Mouse (Mus musculus): Measurements from ENCODE around the gene Zp1. TPM values are rescaled to one million over a fixed set of nuclear protein-coding genes. Genes with fewer than 3 reads are reported as not detected.

Zp1 gene
- polyA plus RNA-seq, 1 experiment: not detected

DNA sequence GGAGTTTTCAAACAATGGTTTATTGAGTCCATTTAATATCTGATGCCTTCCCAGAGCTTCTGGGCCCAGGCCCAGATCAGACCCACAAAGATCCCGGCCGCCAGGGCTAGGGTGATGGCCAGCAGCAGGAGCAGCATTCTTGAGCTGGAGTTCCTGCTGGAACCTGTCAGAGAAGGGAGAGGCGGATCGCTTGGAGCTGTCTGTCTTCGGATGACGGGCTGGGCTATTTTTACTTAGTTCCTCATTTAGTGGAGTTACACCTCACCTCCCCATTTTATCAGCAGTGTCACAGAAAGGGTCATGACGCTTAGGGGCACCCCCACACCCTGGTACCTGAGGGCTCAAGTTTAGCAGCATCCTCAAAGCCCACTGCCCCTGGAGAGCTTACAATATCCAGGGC, 6.1 kb downstream of the Zp1 start:
- no peak for TF ChIP-seq CTCF (IDR thresholded peaks at IDR 0.05; ENCODE audit: insufficient read depth, low read depth, low read length)
- TF ChIP-seq POLR2A (IDR thresholded peaks at IDR 0.05; ENCODE audit: insufficient read depth, low read depth, low read length): no peak
- H3K27ac ChIP-seq (ENCODE audit: insufficient read depth, low read depth, low read length): no peak overlapping the region
- no peak overlapping the region for H3K4me3 ChIP-seq (ENCODE audit: insufficient read depth, low read depth, low read length)
- WGBS: 69% methylated on average over 7 of the region's 7 CpGs
- peaks cover 4% of the 10 kb centered on the region; the same call in 1 of the 2 replicates for H3K4me1 ChIP-seq (ENCODE audit: control insufficient read depth, insufficient read depth, low read length)

- Histone ChIP-seq H3K4me3 (ENCODE audit: insufficient read depth, low read depth, low read length) (no peak overlapping the region), H3K4me1 (ENCODE audit: control insufficient read depth, insufficient read depth, low read length) (peaks cover 9% of the 10 kb centered on the region; the same call in 1 of the 2 replicates), H3K27ac (ENCODE audit: insufficient read depth, low read depth, low read length) (no peak overlapping the region)
- no peak for TF ChIP-seq CTCF (IDR thresholded peaks at IDR 0.05; ENCODE audit: insufficient read depth, low read depth, low read length)
- no peak for TF ChIP-seq POLR2A (IDR thresholded peaks at IDR 0.05; ENCODE audit: insufficient read depth, low read depth, low read length)
- WGBS: 70% methylated on average over 6 of the region's 6 CpGs
Observed at GRCm38 (mm10) chr19:10909087-10909721, 11.2 kb downstream of the Zp1 start.

GRCm38 (mm10) chr19:10907891-10908290, 12.5 kb downstream of the Zp1 start:
- TF ChIP-seq CTCF (IDR thresholded peaks at IDR 0.05; ENCODE audit: insufficient read depth, low read depth, low read length) (no peak), POLR2A (IDR thresholded peaks at IDR 0.05; ENCODE audit: insufficient read depth, low read depth, low read length) (no peak)
- WGBS: 68% methylated on average over 3 of the region's 3 CpGs
- Histone ChIP-seq H3K27ac (ENCODE audit: insufficient read depth, low read depth, low read length) (no peak overlapping the region), H3K4me1 (ENCODE audit: control insufficient read depth, insufficient read depth, low read length) (peaks cover 9% of the 10 kb centered on the region; the same call in 1 of the 2 replicates), H3K4me3 (ENCODE audit: insufficient read depth, low read depth, low read length) (no peak overlapping the region)

- peak overlapping the region; percentile 27 for H3K27ac ChIP-seq (ENCODE audit: insufficient read depth, low read depth, low read length)
- H3K4me1 ChIP-seq (ENCODE audit: control insufficient read depth, insufficient read depth, low read length): 0 out of 2 replicates have a peak, but pooled peaks cover 4% of the 10 kb centered on the region
- TF ChIP-seq CTCF (IDR thresholded peaks at IDR 0.05; ENCODE audit: insufficient read depth, low read depth, low read length): no peak
- TF ChIP-seq POLR2A (IDR thresholded peaks at IDR 0.05; ENCODE audit: insufficient read depth, low read depth, low read length): no peak
- WGBS: 70% methylated on average over 5 of the region's 5 CpGs
- H3K4me3 ChIP-seq (ENCODE audit: insufficient read depth, low read depth, low read length): no peak overlapping the region
Observed at GRCm38 (mm10) chr19:10905728-10906000, 14.8 kb downstream of the Zp1 start.

DNA sequence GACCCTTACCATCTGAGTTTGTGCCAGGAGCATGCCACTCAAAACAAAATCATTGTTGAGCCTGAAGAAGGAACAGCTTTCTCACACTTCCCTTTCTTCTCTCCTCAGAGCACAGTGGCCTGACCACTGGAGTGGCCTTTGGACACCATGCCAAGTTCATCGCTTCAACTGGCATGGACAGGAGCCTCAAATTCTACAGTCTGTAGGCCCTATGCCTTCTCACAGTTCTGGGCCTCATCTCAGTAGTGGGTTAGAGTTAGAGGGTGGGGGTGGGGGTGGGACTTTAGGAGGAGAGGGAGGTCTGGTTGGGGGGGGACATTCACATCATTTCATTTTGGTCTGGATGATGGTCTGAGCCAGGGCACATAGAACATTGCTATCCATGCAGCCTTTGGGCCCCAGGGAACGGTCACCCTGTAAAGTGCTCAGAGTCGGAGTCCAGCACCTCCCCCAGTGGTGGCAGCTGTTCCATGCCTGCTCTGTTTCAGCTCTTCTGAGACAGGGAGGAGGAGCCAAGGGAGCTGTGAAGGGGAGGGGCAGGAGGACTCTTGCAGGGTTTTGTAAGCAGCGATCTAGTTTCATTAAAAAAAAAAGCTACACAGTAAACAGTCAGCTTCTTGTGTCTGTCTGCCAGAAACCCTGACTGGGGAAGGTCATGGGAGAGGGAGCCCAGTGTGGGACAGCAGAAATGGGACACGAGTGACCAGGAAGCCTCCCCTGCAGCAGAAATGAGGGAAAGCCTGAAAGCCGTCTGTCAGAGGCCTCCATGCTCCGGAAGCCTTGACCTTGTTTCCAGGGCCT, 15.3 kb downstream of the Zp1 start:
- 0 out of 2 replicates have a peak, but pooled peaks cover 4% of the 10 kb centered on the region for H3K4me1 ChIP-seq (ENCODE audit: control insufficient read depth, insufficient read depth, low read length)
- peak overlapping the region; percentile 34 for H3K27ac ChIP-seq (ENCODE audit: insufficient read depth, low read depth, low read length)
- TF ChIP-seq POLR2A (IDR thresholded peaks at IDR 0.05; ENCODE audit: insufficient read depth, low read depth, low read length): no peak
- TF ChIP-seq CTCF (IDR thresholded peaks at IDR 0.05; ENCODE audit: insufficient read depth, low read depth, low read length): no peak
- WGBS: 42% methylated on average over 7 of the region's 7 CpGs
- no peak overlapping the region for H3K4me3 ChIP-seq (ENCODE audit: insufficient read depth, low read depth, low read length)

DNA sequence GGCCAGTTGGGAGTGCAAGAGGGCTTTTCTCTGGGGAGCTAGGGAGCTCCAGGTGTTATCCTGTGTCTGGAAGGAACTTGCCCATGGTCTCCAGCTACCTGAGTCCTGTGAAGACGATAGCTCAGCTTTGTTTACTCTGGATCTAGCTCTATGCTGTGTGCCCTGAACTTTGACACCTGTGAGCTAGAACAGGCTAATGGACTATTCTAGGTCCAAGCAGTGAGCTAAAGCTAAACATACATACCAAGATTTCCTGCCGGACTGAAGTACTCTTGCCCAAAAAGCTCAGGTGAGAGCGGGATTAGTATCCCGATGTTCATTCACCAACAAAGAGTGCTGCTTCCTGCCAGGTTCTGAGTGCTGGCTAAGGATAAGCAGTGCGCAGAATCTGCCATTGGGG, 15.9 kb downstream of the Zp1 start:
- TF ChIP-seq CTCF (IDR thresholded peaks at IDR 0.05; ENCODE audit: insufficient read depth, low read depth, low read length): no peak
- no peak for TF ChIP-seq POLR2A (IDR thresholded peaks at IDR 0.05; ENCODE audit: insufficient read depth, low read depth, low read length)
- Histone ChIP-seq H3K27ac (ENCODE audit: insufficient read depth, low read depth, low read length) (peak overlapping the region; percentile 34; the same call in 1 of the 2 replicates), H3K4me3 (ENCODE audit: insufficient read depth, low read depth, low read length) (no peak overlapping the region), H3K4me1 (ENCODE audit: control insufficient read depth, insufficient read depth, low read length) (0 out of 2 replicates have a peak, but pooled peaks cover 4% of the 10 kb centered on the region)
- WGBS: 85% methylated on average over 5 of the region's 5 CpGs

GRCm38 (mm10) chr19:10901046-10901445, 19.4 kb downstream of the Zp1 start:
- H3K27ac ChIP-seq (ENCODE audit: insufficient read depth, low read depth, low read length): no peak overlapping the region
- H3K4me3 ChIP-seq (ENCODE audit: insufficient read depth, low read depth, low read length): no peak overlapping the region
- 92% methylated on average over 5 of the region's 5 CpGs for WGBS
- TF ChIP-seq CTCF (IDR thresholded peaks at IDR 0.05; ENCODE audit: insufficient read depth, low read depth, low read length): no peak
- TF ChIP-seq POLR2A (IDR thresholded peaks at IDR 0.05; ENCODE audit: insufficient read depth, low read depth, low read length): no peak
- H3K4me1 ChIP-seq (ENCODE audit: control insufficient read depth, insufficient read depth, low read length): 0 out of 2 replicates have a peak, but pooled peaks cover 4% of the 10 kb centered on the region

DNA sequence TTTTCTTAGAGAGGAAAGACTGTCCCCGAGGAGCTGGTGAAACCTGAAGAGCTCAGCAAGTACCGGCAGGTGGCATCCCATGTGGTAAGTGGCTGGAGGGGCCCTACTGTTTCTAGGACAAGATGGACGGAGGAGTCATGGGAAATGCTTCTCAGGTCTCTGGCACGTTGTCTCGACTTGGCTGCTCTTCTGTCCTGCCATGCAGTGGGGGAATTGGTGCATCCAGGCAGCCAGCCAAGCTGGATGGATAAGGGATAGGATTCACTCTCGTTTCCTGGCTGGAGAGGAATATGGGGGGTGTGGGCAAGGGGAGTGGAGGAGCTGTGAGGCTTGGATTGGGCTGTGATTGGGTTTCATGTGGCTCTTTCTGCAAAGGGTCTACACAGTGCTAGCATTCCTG, 20.1 kb downstream of the Zp1 start:
- H3K4me1 ChIP-seq (ENCODE audit: control insufficient read depth, insufficient read depth, low read length): 0 out of 2 replicates have a peak, but pooled peaks cover 4% of the 10 kb centered on the region
- WGBS: 62% methylated on average over 6 of the region's 6 CpGs
- no peak overlapping the region for H3K27ac ChIP-seq (ENCODE audit: insufficient read depth, low read depth, low read length)
- TF ChIP-seq POLR2A (IDR thresholded peaks at IDR 0.05; ENCODE audit: insufficient read depth, low read depth, low read length): no peak
- TF ChIP-seq CTCF (IDR thresholded peaks at IDR 0.05; ENCODE audit: insufficient read depth, low read depth, low read length): no peak
- no peak overlapping the region for H3K4me3 ChIP-seq (ENCODE audit: insufficient read depth, low read depth, low read length)

GRCm38 (mm10) chr19:10897491-10897890, 22.9 kb downstream of the Zp1 start:
- 80% methylated on average over 8 of the region's 8 CpGs for WGBS
- Histone ChIP-seq H3K4me1 (ENCODE audit: control insufficient read depth, insufficient read depth, low read length) (0 out of 2 replicates have a peak, but pooled peaks cover 4% of the 10 kb centered on the region), H3K27ac (ENCODE audit: insufficient read depth, low read depth, low read length) (no peak overlapping the region), H3K4me3 (ENCODE audit: insufficient read depth, low read depth, low read length) (no peak overlapping the region)
- TF ChIP-seq CTCF (IDR thresholded peaks at IDR 0.05; ENCODE audit: insufficient read depth, low read depth, low read length) (no peak), POLR2A (IDR thresholded peaks at IDR 0.05; ENCODE audit: insufficient read depth, low read depth, low read length) (no peak)
